Mouse (Mus musculus) R1 (cell line): ENCODE measurements around the gene Rnf212.

ENCODE experiments used
- DNase-seq: peaks from one replicate; pipeline ENCODE4 v3.0.0-alpha.2; 2018; ENCODE audit warnings: low read depth, low spot score

The Rnf212 gene

DNA sequence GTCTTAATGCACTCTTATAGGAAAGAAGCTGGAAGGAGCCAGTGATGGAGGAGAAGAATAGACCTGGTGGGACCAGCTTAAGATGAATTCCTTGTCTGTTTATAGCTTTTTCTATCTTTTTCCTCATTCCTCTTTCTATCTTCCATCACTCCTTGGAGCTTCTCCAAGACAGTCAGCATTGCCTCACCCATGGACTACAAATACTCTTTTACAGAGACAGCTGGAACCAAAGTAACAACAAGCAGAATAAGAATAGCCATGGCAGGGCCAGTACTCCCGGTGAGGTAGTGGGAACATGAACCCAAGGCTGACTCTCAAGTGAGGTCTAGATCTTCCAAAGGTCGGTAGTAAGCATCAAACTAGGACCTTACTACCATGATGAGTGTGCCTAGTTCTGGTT lies 61.7 kb downstream of the Rnf212 start:
- DNase-seq: no peak

DNA sequence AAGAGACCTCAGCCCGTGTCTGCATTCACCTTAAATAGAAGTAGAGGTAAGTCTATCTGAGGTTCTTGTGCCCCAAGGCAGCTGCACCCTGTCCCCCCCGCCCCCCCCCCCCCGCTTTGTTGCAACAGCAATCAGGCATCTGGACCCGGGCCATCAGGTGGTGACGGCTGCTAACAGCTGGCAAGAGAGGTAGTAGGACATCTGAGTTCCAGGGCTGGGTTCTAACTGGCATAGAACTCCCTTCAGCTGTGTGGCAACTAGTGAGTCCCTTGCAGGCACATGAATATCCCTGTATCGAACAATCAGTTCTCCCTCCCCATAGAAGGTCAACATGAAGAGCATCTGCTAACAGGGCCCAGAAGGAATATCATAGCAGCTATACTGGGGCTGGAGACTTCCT lies 62.8 kb downstream of the Rnf212 start:
- no peak for DNase-seq

DNA sequence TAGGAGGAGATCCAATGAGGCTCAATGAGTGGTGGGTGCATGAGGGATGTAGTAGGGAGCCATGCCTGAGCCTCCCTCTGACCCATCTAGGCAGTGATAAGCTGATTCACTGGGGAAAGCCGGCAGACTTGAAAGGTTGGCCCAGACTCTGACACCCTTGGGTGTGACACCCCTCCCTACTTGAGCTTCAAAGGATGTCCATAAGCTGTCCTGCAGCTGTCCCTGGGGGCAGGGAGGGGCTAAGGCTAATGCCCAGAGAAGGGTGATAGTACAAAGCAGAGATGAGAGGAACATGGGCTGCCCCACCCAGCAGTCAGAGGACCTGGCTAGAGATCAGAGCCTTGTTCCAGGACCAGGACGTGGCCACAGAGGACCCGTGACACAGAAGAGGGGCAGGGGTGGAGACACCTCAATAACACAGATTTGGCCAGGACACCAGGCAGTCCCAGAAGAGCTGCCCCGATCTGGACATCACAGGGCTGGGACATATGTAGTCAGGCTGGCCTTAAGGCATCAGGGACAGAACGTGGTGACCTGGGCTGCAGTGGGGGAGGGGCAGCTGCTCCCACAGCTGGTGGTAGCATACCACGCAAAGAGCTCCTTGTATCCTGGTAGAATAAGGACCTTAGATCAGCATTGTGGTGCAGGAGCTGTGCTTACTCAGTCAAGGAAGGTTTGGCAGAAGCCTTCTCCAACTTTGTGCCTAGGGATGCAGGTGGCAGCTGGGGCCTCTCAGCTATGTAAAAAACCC lies 65.6 kb downstream of the Rnf212 start:
- no peak for DNase-seq

DNA sequence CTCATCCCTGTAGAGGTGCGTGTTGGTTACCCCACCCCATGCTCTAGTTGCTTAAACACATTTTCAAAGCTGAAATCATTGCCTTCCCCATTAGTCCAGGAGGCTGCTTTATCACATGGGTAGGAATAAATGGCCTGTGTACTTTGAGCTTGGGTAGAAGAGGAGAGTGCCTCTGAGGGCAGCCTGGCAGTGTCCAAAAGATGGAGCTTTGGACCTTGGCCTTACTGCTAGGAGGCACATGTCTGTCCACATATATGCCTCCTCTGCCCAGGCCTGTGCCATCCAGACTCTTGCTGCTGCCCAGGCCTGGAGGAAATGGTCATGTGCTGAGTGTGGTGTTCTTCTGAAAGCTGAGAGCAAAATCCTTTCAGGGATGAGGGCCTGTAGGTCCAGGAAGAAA lies 66.4 kb downstream of the Rnf212 start:
- DNase-seq: no peak

DNA sequence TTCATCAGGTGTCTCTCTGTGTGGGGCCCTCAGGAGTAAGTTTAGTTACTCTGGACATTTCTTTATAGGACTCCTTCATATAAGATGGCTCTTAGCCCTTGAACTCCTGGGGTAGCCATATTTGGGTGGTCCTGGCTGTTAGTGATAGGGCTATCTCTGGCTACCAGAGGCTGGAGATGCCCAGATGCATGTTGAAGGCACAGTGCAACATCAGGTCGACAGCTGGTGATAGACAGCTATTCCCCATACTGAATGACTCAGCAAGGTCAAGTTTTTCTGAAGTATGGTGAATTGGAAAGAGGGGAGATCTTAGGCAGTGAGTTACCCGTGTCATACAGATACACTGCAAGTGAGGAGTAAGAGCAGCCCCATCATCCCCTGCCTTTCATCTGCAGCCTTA lies 67.0 kb downstream of the Rnf212 start:
- no peak for DNase-seq

DNA sequence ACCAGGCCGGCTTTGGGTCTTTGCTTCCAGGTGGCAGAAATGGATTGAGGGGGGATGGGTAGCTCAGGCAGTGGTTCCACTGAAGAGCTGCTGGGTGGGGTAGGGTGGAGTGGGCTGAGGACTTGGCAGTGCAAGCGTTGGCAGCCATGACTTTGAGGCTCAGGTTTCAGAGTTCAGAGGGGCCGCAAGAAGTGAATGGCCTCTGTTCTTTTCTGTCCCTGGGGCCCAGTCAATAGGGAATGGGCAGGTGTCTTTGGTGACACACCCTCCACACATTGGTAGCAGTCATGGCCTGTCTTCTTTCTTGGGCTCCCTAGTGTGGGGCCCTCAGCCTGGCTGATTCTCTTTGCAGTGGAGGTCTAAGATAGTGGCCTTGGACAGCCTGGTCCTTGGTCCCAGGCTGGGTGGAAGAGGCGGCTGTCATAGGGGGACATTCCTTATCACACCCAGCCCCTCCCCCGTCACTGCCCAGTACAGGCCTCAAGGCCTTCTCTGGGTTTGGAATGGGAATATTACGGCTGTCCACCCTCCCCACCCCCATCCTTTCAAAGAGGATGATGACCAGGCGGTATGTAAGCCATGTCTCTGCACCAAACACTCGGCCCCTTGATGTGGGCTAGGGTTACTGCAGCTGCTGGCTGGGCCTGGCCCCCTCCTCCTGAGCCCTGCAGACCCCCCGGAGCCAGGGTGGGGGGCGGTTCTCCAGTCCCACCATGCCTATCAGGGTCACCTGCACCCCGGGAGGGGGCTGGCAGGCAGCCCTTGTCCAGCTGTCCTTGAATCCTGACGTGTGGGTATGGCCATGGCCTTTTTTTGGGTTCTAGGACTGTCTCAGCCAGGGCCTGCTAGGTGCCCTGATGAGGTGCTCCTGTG lies 70.8 kb downstream of the Rnf212 start:
- DNase-seq: no peak

DNA sequence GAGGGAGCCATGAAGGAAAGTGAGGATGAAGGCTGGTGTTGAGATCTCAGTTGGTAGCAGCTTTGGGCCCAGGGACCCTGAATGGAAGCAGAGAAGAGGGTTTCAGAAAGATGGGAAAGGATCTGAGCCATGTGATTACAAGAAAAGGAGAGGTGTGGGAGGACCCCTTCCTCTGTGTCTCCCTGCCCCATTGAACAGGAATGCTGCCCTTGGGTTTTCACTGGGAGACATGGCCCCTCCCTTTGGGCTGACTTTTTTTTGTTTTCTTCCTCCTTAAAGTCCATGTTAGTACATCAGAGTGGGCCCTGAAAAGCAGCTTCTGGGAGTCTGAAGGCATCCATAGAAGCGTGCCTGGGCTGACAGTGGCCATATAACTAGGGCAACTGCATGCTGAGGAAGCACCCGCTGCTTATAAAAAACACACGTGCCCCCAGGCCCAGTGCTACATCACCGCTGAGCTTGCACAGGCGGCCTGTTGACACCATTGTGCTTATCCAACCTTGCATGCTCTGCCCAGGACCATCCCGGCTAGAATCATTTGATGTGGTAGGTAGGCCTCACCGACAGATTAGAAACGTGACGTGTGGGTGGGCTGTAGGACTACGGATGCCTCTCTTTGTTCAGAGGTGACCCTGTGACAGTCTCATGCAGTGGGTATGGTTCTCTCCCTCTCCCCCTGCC lies 73.3 kb downstream of the Rnf212 start:
- DNase-seq: no peak

DNA sequence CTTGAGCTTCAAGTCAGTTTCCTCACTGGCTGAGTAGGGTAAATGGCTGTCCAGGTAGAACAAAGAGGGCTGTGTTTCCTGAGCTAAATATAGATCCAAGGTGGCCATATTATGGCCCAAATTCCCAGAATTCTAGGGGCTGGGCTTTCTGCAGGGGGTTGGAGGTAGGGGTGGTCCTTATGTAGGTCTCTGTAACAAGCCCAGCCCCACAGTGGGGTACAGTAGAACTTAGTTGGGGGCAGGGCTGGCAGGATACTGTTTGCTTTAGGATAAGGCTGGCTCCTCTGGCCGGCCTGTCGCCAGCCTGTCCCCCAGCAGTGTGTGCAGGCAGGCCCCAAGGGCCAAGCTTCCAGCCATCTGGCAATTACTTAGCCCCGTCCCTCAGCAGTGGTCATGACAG lies 74.4 kb downstream of the Rnf212 start:
- DNase-seq: no peak

DNA sequence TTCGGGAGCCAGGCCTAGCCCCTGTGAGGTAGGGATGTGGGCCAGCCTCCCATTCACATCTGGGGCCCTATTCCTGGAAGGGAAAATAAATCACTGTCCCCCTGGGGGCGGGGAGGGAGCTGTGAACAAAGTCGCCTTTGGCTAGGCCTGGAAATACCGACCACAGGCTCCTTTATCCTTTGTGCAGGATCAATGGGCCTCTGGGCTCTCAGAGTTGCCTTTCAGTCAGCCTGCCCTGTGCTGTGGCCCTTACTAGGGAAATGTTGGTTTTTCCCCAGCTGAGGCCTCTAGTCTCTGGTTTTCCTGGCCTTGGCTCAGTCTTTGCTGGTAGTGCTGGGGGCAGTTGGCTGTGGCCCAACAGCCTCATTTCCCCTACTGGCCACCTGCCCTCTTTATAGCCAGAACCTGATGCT lies 77.4 kb downstream of the Rnf212 start:
- no peak for DNase-seq

DNA sequence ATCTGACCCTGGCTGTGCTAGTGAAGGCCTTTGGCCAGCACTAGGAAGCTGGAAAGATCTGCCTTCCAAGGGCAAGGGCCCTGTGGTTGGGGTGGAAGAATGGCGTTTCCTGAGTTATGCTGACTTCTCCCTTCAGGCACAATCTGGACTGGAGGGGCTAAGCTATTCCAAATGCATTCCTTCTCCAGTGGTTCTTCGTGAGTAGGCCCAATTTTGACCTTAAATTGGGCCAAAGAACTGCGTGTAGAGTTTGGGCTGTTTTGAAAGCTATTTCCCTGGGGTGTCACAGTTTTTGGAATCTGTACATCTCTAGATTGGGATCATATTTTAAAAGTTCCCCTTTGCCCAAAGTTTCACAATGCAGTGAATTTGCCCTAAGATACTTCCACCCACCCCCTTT lies 78.2 kb downstream of the Rnf212 start:
- no peak for DNase-seq

DNA sequence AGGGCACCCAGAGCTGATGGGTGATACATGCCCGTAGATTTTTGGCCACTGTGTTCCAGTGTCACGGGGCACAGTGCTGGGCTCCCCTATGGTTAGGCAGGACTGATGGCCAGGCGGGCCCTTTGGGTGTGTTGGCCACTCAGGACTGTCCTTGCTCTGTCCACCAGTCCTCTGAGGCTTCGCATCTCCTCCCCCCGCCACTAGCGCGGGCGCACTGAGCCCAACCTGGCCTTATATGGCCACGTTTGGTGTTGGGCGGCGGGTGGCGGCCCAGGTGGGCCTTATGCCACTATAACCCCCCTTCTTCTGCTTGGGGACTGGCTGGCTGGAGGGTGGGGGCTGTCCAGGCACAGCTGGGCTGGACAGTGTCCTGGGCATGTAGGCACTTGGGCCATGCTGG lies 78.9 kb downstream of the Rnf212 start:
- DNase-seq: no peak

DNA sequence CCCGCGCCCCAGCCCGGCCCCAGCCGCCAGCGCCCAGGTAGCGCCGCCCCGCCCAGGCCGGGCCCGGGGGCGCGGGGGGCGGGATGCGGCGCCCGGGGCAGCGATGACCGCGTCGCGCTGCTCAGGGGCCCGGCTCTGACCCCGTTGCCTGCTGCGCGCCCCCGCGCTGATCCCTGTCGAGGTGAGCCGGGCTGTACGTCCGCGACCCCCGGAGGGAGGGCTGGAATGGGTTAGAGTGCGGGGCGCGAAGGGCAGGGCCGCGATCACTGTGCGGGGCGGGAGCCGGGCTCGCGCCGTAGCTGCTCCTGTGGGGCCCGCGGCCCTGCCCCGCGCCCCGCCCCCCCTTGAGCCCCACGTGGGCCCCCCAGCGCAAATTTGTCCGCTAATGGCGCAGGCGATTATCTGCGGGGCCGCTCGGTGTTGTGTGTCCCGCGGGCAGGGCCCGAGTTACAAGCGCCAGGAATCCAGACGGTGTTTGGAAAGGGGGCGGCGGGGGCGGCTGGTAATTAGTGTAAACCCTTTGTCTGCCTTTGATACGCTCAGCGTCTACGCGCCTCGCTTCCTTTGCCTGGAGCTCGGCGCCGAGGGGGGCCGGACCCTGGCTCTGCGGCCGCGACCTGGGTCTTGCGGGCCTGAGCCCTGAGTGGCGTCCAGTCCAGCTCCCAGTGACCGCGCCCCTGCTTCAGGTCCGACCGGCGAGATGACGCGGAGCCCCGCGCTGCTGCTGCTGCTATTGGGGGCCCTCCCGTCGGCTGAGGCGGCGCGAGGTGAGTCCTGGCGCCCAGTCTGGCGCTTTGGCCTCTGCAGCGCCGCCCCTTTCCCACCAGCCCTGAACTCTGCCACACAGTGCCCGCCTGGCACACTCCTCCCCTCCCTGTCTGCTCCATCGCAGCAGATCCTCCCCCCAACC lies 80.2 kb downstream of the Rnf212 start:
- peak; percentile 66 for DNase-seq

DNA sequence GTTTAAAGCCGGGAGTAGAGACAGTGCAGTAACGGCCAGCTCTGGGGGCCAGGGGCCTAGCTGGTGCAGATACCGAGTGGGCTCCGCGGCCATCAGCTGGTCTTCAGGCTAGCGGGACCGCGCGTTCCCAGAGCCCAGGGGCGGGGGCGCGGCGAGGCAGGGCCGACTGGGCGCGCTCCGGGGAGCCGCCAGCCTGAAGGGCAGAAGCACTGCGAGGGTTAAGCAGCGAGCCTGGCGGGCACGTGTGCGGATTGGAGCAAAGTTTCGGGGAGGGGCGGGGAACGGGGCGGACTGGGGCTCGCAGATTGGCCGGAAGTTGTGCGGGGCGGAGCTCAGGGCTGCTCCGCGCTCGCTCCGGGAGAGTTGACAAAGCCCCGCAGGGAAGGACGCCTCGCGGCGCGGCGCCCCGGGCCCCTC lies 80.9 kb downstream of the Rnf212 start:
- DNase-seq: peak; percentile 93

DNA sequence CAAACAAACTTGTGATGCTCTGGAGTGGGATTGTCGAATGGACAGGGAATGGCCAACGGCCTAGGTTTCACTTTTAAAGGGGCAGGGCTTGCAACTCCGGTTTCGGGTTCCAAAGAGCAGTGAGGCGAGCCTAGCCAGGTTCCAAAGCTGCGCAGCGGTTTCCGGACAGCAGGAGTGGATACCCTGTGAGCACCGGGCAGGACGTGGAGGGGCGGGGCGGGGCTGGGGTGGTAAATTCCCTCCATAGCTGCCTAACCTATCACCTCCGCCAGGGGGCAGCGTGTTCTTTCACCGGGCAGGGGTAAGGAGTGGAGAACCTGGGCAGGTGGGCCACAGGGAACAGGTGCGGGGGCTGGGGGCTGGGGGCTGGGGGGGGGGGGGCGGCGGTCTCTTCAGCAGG lies 82.5 kb downstream of the Rnf212 start, which contains the start of gene Fgfrl1:
Gene Fgfrl1, plus strand, starts transcription at position 112 of the 400 bp plus-strand sequence.
- DNase-seq: peak; percentile 69

DNA sequence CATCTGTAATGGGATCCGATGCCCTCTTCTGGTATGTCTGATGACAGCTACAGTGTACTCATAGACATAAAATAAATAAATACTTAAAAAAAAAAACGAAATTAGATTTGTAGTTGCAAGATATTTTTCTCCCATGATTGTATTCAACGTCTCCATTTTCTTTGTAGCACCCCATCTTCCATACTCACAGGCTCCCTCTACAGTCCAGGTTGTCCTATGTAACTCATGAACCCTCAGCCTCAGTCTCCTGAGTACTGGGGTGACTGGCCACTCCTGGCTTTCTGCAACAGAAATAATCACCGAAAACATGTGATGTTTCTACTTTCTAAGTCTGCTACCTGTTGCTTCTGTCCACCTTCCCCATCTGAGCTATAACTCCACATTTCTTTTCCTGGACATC lies 83.6 kb downstream of the Rnf212 start:
- DNase-seq: peak; percentile 39

DNA sequence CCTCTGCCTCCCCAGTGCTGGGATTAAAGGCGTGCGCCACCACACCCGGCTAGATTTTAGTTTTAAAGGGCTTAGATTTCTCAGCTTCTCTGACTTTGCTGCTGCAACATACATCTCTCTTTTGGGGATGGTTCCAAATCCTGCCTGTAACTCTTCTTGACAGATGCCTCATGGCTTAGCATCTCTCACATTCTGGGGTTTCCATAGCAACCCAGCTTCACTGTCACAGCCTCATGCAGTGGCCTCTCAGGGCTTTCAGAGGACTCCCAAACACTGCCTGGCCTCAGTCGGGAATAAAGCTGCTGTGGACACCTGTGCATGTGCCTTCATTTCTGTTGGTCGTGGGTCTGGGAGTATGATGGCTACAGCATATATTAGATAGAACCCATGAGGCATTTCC lies 85.7 kb downstream of the Rnf212 start:
- peak; percentile 28 for DNase-seq

DNA sequence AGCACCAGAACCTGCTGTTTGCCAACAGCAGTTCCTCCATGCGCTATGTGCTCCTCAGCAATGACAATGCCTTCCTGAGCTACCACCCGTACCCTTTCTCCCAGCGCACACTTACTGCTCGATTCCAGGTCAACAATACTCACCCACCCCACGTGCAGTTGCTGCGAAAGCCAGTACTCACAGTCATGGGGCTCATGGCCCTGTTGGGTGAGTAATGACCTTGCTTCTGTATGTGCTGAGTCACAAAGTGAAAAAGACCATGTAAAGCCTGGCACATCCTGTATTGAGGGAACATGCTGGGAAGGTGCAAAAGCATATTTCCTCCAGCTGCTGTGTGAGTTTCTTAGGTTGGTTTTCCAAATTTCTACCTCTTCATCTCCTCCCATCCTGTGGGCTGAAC lies 93.9 kb downstream of the Rnf212 start:
- no peak for DNase-seq

DNA sequence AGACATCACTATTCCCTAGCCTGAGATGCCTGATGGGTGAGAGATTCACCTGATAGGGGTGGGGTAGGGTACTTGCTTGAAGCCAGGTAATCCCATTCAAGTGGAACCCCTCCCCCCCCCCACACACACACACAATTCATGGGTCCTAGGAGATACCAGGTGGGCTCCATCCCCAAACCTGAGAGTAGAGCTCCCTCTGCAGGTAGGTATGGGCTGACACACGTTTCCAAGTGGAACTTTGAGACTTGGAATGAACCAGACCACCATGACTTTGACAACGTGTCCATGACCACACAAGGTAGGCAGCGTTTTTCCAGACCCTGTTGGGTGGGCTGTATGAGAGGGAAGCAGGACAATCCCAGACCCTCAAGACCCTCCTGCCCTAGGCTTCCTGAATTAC lies 94.9 kb downstream of the Rnf212 start:
- peak; percentile 42 for DNase-seq
